8 mouse cellular contexts compared by ENCODE assay signal in the genomic region with DNA sequence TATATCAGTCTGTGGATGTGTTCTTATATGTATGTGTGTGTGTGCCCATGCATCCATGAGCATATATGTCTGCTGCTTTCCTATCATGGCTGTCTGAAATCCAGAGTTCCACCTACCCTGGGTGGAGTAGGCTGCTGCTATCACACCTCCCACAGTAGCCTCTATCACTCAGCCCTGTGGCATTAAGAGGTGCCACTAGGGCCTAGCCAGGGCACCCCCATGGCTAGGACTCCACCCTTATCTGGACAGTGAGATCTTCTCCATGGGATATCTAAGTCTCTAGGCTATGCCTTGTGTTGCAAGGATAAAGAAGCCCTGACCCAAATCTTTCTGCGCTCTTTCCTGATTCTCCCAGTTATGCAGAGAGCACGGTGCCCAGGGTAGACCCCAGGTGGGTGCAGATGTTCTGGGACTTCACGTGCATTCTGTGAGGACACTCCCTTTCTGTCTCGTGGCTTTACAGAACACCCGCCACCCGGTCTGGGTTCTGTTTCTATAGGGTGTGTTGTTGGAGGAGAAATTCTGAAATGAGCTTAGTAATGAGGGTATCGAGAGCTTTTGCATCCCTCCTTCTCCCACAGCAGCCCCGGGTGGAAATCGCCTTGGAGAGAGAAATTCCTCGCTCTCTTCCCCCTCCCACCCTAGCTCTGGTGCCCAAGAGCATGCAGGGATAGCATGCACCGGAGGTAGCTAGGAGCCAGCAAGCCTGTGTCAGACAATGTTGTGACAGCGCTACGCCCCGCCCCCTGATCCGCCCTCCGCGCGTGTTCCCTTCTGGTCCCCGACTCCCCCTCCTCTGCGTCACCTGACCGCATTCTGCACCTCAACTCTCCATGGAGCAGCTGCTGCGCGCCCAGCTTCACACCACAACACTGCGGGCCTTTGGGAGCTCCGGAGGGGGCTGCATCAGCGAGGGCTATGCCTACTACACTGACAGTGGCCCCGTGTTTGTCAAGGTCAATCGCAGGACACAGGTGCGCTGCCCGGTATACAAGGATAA. TPM values are rescaled to one million over a fixed set of nuclear protein-coding genes. Genes with fewer than 3 reads are reported as not detected.
DNase-seq lines count a peak whose midpoint lies in the region; ATAC-seq and TF ChIP-seq lines count a peak whose summit lies in the region.

A gene (plus strand): TSS at position 758 of the 1,000 bp plus-strand sequence.

- TF ChIP-seq POLR2A in MEL (IDR thresholded peaks at IDR 0.05; ENCODE audit: control insufficient read depth in 1 of 2, insufficient read depth in 1 of 2, low read depth in 1 of 2, low read length in 2 of 2, poor library complexity in 1 of 2) = no peak
- 0 out of 2 replicates have a peak, but pooled peaks have one; percentile 47 for TF ChIP-seq POLR2A in thymus, adult 2 months (IDR thresholded peaks at IDR 0.05; ENCODE audit: control insufficient read depth, extremely low read depth, insufficient read depth, low read length, poor library complexity)

- no peak within 1 kb of the TSS for H3K27ac ChIP-seq in MEL (ENCODE audit: control insufficient read depth, low read depth, low read length)
- H3K27ac ChIP-seq in hindbrain, embryonic 10.5 days = 0 out of 2 replicates have a peak within 1 kb of the TSS, but pooled peaks have one; percentile 24
- H3K27ac ChIP-seq in lung, embryonic 16.5 days (ENCODE audit: low read length) = no peak within 1 kb of the TSS
- H3K27ac ChIP-seq in thymus, adult 2 months (ENCODE audit: control insufficient read depth, insufficient read depth, low read length) = peak within 1 kb of the TSS; percentile 40; the same call in 1 of the 2 replicates

- no peaks in the 10 kb centered on the region for H3K9me3 ChIP-seq in MEL (replicated peaks; ENCODE audit: insufficient read depth, low read length)
- no peaks in the 10 kb centered on the region for H3K9me3 ChIP-seq in hindbrain, embryonic 10.5 days
- H3K9me3 ChIP-seq in lung, embryonic 16.5 days (ENCODE audit: control insufficient read depth, low read length) = no peaks in the 10 kb centered on the region

- ATAC-seq in frontal cortex, adult (ENCODE audit: low TSS enrichment) = peak; percentile 94
- ATAC-seq in lung, embryonic 16.5 days (ENCODE audit: low read depth) = peak; percentile 94

- H3K9ac ChIP-seq in MEL (ENCODE audit: control insufficient read depth, low read depth, low read length, poor library complexity, severe bottlenecking) = peak within 1 kb of the TSS; percentile 26; the same call in 1 of the 2 replicates
- peak within 1 kb of the TSS; percentile 57 for H3K9ac ChIP-seq in lung, embryonic 16.5 days (ENCODE audit: low read length)

- H3K4me2 ChIP-seq in lung, embryonic 16.5 days (ENCODE audit: low read depth, low read length) = peak within 1 kb of the TSS; percentile 87

- peak within 1 kb of the TSS; percentile 34 to 56 for H3K4me3 ChIP-seq in MEL (ENCODE audit: control insufficient read depth in 1 of 2, insufficient read depth in 1 of 2, low read depth in 2 of 2, low read length in 2 of 2)
- H3K4me3 ChIP-seq in hindbrain, embryonic 10.5 days = peak within 1 kb of the TSS; percentile 56
- H3K4me3 ChIP-seq in lung, embryonic 16.5 days (ENCODE audit: low read length) = peak within 1 kb of the TSS; percentile 49
- peak within 1 kb of the TSS; percentile 43 for H3K4me3 ChIP-seq in thymus, adult 2 months (ENCODE audit: control insufficient read depth, insufficient read depth, low read length)

- H3K4me1 ChIP-seq in MEL (ENCODE audit: control insufficient read depth in 1 of 2, insufficient read depth in 2 of 2, low read length in 2 of 2) = peaks cover 10 to 18% of the 10 kb centered on the region in 2 experiments
- peaks cover 28% of the 10 kb centered on the region for H3K4me1 ChIP-seq in hindbrain, embryonic 10.5 days (replicated peaks)
- H3K4me1 ChIP-seq in lung, embryonic 16.5 days (replicated peaks; ENCODE audit: control insufficient read depth, insufficient read depth, low read length) = peaks cover 5% of the 10 kb centered on the region; the same call in 1 of the 2 replicates
- H3K4me1 ChIP-seq in thymus, adult 2 months (replicated peaks; ENCODE audit: control insufficient read depth, insufficient read depth, low read length) = peaks cover 14% of the 10 kb centered on the region

- H3K27me3 ChIP-seq in MEL (ENCODE audit: control insufficient read depth in 1 of 2, insufficient read depth in 2 of 2, low read length in 2 of 2) = no peaks in the 10 kb centered on the region
- H3K27me3 ChIP-seq in hindbrain, embryonic 10.5 days (ENCODE audit: insufficient read depth, poor library complexity, severe bottlenecking) = peaks cover 17% of the 10 kb centered on the region
- H3K27me3 ChIP-seq in lung, embryonic 16.5 days (ENCODE audit: control insufficient read depth, insufficient read depth, low read depth, low read length) = no peaks in the 10 kb centered on the region; the same call in 1 of the 2 replicates
- no peaks in the 10 kb centered on the region for H3K27me3 ChIP-seq in thymus, adult 2 months (ENCODE audit: control insufficient read depth, insufficient read depth, low read length)

- DNase-seq in MEL (ENCODE audit: low read depth, low spot score) = peak; percentile 89
- peak; percentile 96 for DNase-seq in cerebellum, adult 8-10 months
- DNase-seq in hindbrain, embryonic 10.5 days (ENCODE audit: low spot score) = peak; percentile 75
- peak; percentile 97 for DNase-seq in layer of hippocampus, adult 9-11 months
- DNase-seq in ovary, adult 18-20 months (ENCODE audit: low spot score) = peak; percentile 79
- peak; percentile 97 for DNase-seq in thymus, adult 2 months

- TF ChIP-seq RAD21 in MEL (IDR thresholded peaks at IDR 0.05; ENCODE audit: low read depth, low read length) = no peak

- H3K79me2 ChIP-seq in MEL (ENCODE audit: control insufficient read depth, insufficient read depth, low read length, poor library complexity) = no peaks in the 10 kb centered on the region

- H3K36me3 ChIP-seq in MEL (ENCODE audit: control insufficient read depth in 1 of 2, insufficient read depth in 2 of 2, low read length in 2 of 2) = peaks cover 0 to 16% of the 10 kb centered on the region in 2 experiments; a peak in 3 of 4 replicates
- H3K36me3 ChIP-seq in hindbrain, embryonic 10.5 days = peaks cover 11% of the 10 kb centered on the region
- H3K36me3 ChIP-seq in lung, embryonic 16.5 days (ENCODE audit: control insufficient read depth, insufficient read depth, low read length) = no peaks in the 10 kb centered on the region
- no peaks in the 10 kb centered on the region for H3K36me3 ChIP-seq in thymus, adult 2 months (ENCODE audit: control insufficient read depth, insufficient read depth, low read length)

- WGBS in hindbrain, embryonic 10.5 days = 9% methylated on average over 30 of the region's 30 CpGs
- 6% methylated on average over 30 of the region's 30 CpGs for WGBS in lung, embryonic 16.5 days
- 5% methylated on average over 30 of the region's 30 CpGs for WGBS in thymus, adult 2 months

- TF ChIP-seq CTCF in MEL (IDR thresholded peaks at IDR 0.05 in 2 of 3, conservative IDR thresholded peaks at IDR 0.05 in 1 of 3; ENCODE audit: control insufficient read depth in 1 of 3, insufficient read depth in 1 of 3, low read depth in 2 of 3, low read length in 3 of 3, poor library complexity in 1 of 3, severe bottlenecking in 1 of 3) = no peak
- TF ChIP-seq CTCF in thymus, adult 2 months (IDR thresholded peaks at IDR 0.05; ENCODE audit: borderline replicate concordance, control insufficient read depth, extremely low read depth, insufficient read depth, low read length, poor library complexity) = no peak

- TF ChIP-seq EP300 in MEL (IDR thresholded peaks at IDR 0.05; ENCODE audit: low read depth in 1 of 2, low read length in 2 of 2) = peak; percentile 36 to 37; a peak in 2 of 4 replicates

TF ChIP-seq in MEL, 35 proteins besides CTCF, POLR2A, EP300 and RAD21:
- TF ChIP-seq MAZ (IDR thresholded peaks at IDR 0.05; ENCODE audit: low read depth, low read length) = peak; percentile 35; the same call in 1 of the 2 replicates
- TF ChIP-seq ETS1 (IDR thresholded peaks at IDR 0.05; ENCODE audit: low read depth, low read length) = peak; percentile 75
- TF ChIP-seq USF1 (IDR thresholded peaks at IDR 0.05; ENCODE audit: low read depth, low read length) = peak; percentile 93
- TF ChIP-seq MAX (IDR thresholded peaks at IDR 0.05; ENCODE audit: low read length) = peak; percentile 82
- TF ChIP-seq BHLHE40 (IDR thresholded peaks at IDR 0.05; ENCODE audit: borderline replicate concordance, low read depth, low read length) = peak; percentile 47; the same call in 1 of the 2 replicates
- peak; percentile 26; the same call in 1 of the 2 replicates for TF ChIP-seq ELF1 (IDR thresholded peaks at IDR 0.05; ENCODE audit: low read depth, low read length)
- 0 out of 2 replicates have a peak, but pooled peaks have one; percentile 29 for TF ChIP-seq RCOR1 (IDR thresholded peaks at IDR 0.05; ENCODE audit: low read depth, low read length)
- TF ChIP-seq MEF2A (IDR thresholded peaks at IDR 0.05; ENCODE audit: extremely low read depth, insufficient replicate concordance, low read depth, low read length, poor library complexity, severe bottlenecking) = no peak
- TF ChIP-seq SIN3A (IDR thresholded peaks at IDR 0.05; ENCODE audit: low read length) = peak; percentile 91
- 0 out of 2 replicates have a peak, but pooled peaks have one; percentile 8 for TF ChIP-seq NRF1 (IDR thresholded peaks at IDR 0.05; ENCODE audit: insufficient read depth, low read depth, low read length, poor library complexity, severe bottlenecking)
- peak; percentile 17 to 41; a peak in 1 of 4 replicates for TF ChIP-seq USF2 (IDR thresholded peaks at IDR 0.05; ENCODE audit: borderline replicate concordance in 1 of 2, insufficient read depth in 1 of 2, low read depth in 1 of 2, low read length in 2 of 2)
- TF ChIP-seq MXI1 (IDR thresholded peaks at IDR 0.05; ENCODE audit: low read depth, low read length) = peak; percentile 92
- no peak for TF ChIP-seq MYC (IDR thresholded peaks at IDR 0.05; ENCODE audit: low read depth, low read length)
- no peak for TF ChIP-seq MAFK (IDR thresholded peaks at IDR 0.05; ENCODE audit: borderline replicate concordance, low read depth, low read length)
- TF ChIP-seq MYB (IDR thresholded peaks at IDR 0.05; ENCODE audit: low read depth, low read length) = no peak
- TF ChIP-seq GATA1 (IDR thresholded peaks at IDR 0.05; ENCODE audit: low read depth, low read length) = 0 out of 2 replicates have a peak, but pooled peaks have one; percentile 29
TF ChIP-seq in MEL: peak in this region for 12.

RNA-seq across cellular contexts. Expression of the gene that starts here (rescaled TPM):
- 0.27 TPM in 1 of 2 replicates, not detected in the other for total RNA-seq in MEL (2012; rRNA removed)
- polyA plus RNA-seq in MEL (2012; ENCODE audit: insufficient read depth in 1 of 2, insufficient read length in 2 of 2, low read depth in 1 of 2, low replicate concordance in 2 of 2, missing spikeins in 1 of 2) = under 1 TPM in 1 of 2 experiments, not detected in 1; 0.07 TPM
- polyA plus RNA-seq in hindbrain, embryonic 10.5 days (2016; fragmentation: Nextera tagmentation; extraction: Ambion mirVana) = 2.0 and 2.8 TPM in 2 replicates
- 0.60 and 1.3 TPM in 2 replicates for polyA plus RNA-seq in lung, embryonic 16.5 days (2015; fragmentation: Nextera tagmentation; extraction: Ambion mirVana)
- polyA plus RNA-seq in thymus, adult 2 months (2012; rRNA removed) = 7.0 and 9.5 TPM in 2 replicates

Comparison
In these comparisons a context has a peak if more than half of its experiments do, and no peak if none do; other contexts are left out.
1. Peak in DNase-seq, H3K4me3 ChIP-seq and H3K9ac ChIP-seq in MEL; RNA of the gene not detected or under 1 TPM.
2. H3K27ac ChIP-seq: peak in hindbrain, embryonic 10.5 days (single experiment) and thymus, adult 2 months (single experiment); none in MEL (single experiment) and lung, embryonic 16.5 days (single experiment).
3. Peak in every context shown above with its lines, with median percentiles within 50 percentile points of each other: DNase-seq and H3K4me3 ChIP-seq.